ENCODE assay signal across 8 mouse cellular contexts in genomic region chr13:24830756-24831352, GRCm38 (mm10). TPM values are rescaled to one million over a fixed set of nuclear protein-coding genes. Genes with fewer than 3 reads are reported as not detected.
DNase-seq lines count a peak whose midpoint lies in the region; ATAC-seq and TF ChIP-seq lines count a peak whose summit lies in the region.

No protein-coding gene starts in this region.

- H3K36me3 ChIP-seq in thymus, adult 2 months (ENCODE audit: control insufficient read depth, insufficient read depth, low read length), result no peaks in the 10 kb centered on the region
- no peaks in the 10 kb centered on the region for H3K36me3 ChIP-seq in embryonic facial prominence, embryonic 11.5 days (replicated peaks; ENCODE audit: control insufficient read depth, insufficient read depth, low read depth, low read length)
- no peaks in the 10 kb centered on the region for H3K36me3 ChIP-seq in hindbrain, postnatal 0 days (ENCODE audit: insufficient read depth, low read length)
- peaks cover 19% of the 10 kb centered on the region for H3K36me3 ChIP-seq in midbrain, embryonic 10.5 days

- no peak for TF ChIP-seq POLR2A in thymus, adult 2 months (IDR thresholded peaks at IDR 0.05; ENCODE audit: control insufficient read depth, extremely low read depth, insufficient read depth, low read length, poor library complexity)

- 2% methylated on average over 20 of the region's 20 CpGs for WGBS in thymus, adult 2 months
- WGBS in embryonic facial prominence, embryonic 11.5 days, result 4% methylated on average over 20 of the region's 20 CpGs
- WGBS in hindbrain, postnatal 0 days, result 2% methylated on average over 20 of the region's 20 CpGs
- 6% methylated on average over 20 of the region's 20 CpGs for WGBS in midbrain, embryonic 10.5 days

- peaks cover 3% of the 10 kb centered on the region; the same call in 1 of the 2 replicates for H3K4me1 ChIP-seq in thymus, adult 2 months (replicated peaks; ENCODE audit: control insufficient read depth, insufficient read depth, low read length)
- no peaks in the 10 kb centered on the region for H3K4me1 ChIP-seq in embryonic facial prominence, embryonic 11.5 days (ENCODE audit: control insufficient read depth, insufficient read depth, low read length)
- peaks cover 5% of the 10 kb centered on the region; the same call in 1 of the 2 replicates for H3K4me1 ChIP-seq in hindbrain, postnatal 0 days (ENCODE audit: insufficient read depth, low read length)
- peaks cover 30% of the 10 kb centered on the region for H3K4me1 ChIP-seq in midbrain, embryonic 10.5 days

- DNase-seq in thymus, adult 2 months, result peak; percentile 10
- DNase-seq in thymus, adult 18-20 months, result no peak
- DNase-seq in embryonic facial prominence, embryonic 11.5 days (ENCODE audit: low spot score), result peak; percentile 22
- DNase-seq in hindbrain, postnatal 0 days (ENCODE audit: low spot score), result no peak
- peak; percentile 23 for DNase-seq in midbrain, embryonic 10.5 days (ENCODE audit: low spot score)
- DNase-seq in layer of hippocampus, adult 9-10 months (ENCODE audit: low spot score), result no peak
- no peak for DNase-seq in urinary bladder, postnatal 36 days (ENCODE audit: low spot score in 2 of 2)
- DNase-seq in frontal cortex, postnatal 14 days (ENCODE audit: low spot score in 2 of 2), result no peak

- peak overlapping the region; percentile 73 for H3K27ac ChIP-seq in thymus, adult 2 months (ENCODE audit: control insufficient read depth, insufficient read depth, low read length)
- H3K27ac ChIP-seq in embryonic facial prominence, embryonic 11.5 days (replicated peaks; ENCODE audit: low read depth, low read length), result no peak overlapping the region
- peak overlapping the region; percentile 63; the same call in 1 of the 2 replicates for H3K27ac ChIP-seq in hindbrain, postnatal 0 days
- H3K27ac ChIP-seq in midbrain, embryonic 10.5 days (replicated peaks), result peak overlapping the region; percentile 97

- peak overlapping the region; percentile 68 for H3K4me3 ChIP-seq in thymus, adult 2 months (ENCODE audit: control insufficient read depth, insufficient read depth, low read length)
- H3K4me3 ChIP-seq in embryonic facial prominence, embryonic 11.5 days (ENCODE audit: low read depth, low read length), result peak overlapping the region; percentile 93
- H3K4me3 ChIP-seq in hindbrain, postnatal 0 days (ENCODE audit: low read length), result peak overlapping the region; percentile 98
- peak overlapping the region; percentile 96 for H3K4me3 ChIP-seq in midbrain, embryonic 10.5 days

- peak overlapping the region; percentile 67 for H3K9ac ChIP-seq in embryonic facial prominence, embryonic 11.5 days (replicated peaks; ENCODE audit: low read length)
- H3K9ac ChIP-seq in hindbrain, postnatal 0 days (replicated peaks; ENCODE audit: low read length), result peak overlapping the region; percentile 90

- no peak for ATAC-seq in embryonic facial prominence, embryonic 11.5 days (replicated peaks; ENCODE audit: insufficient number of reproducible peaks, low FRiP score, low TSS enrichment, low read depth)
- no peak for ATAC-seq in hindbrain, postnatal 0 days

- no peaks in the 10 kb centered on the region for H3K27me3 ChIP-seq in thymus, adult 2 months (ENCODE audit: control insufficient read depth, insufficient read depth, low read length)
- no peaks in the 10 kb centered on the region for H3K27me3 ChIP-seq in embryonic facial prominence, embryonic 11.5 days (ENCODE audit: control insufficient read depth, insufficient read depth, low read length)
- H3K27me3 ChIP-seq in hindbrain, postnatal 0 days (ENCODE audit: insufficient read depth, low read length), result no peaks in the 10 kb centered on the region
- no peaks in the 10 kb centered on the region for H3K27me3 ChIP-seq in midbrain, embryonic 10.5 days (ENCODE audit: low read depth, poor library complexity, severe bottlenecking)

- peak overlapping the region; percentile 52 for H3K4me2 ChIP-seq in embryonic facial prominence, embryonic 11.5 days (ENCODE audit: low read depth, low read length)
- peak overlapping the region; percentile 75 for H3K4me2 ChIP-seq in hindbrain, postnatal 0 days (ENCODE audit: low read depth, low read length)

- TF ChIP-seq CTCF in thymus, adult 2 months (IDR thresholded peaks at IDR 0.05; ENCODE audit: borderline replicate concordance, control insufficient read depth, extremely low read depth, insufficient read depth, low read length, poor library complexity), result no peak
- TF ChIP-seq CTCF in hindbrain, postnatal 0 days (IDR thresholded peaks at IDR 0.05; ENCODE audit: low read depth), result no peak

- H3K9me3 ChIP-seq in embryonic facial prominence, embryonic 11.5 days (replicated peaks; ENCODE audit: control insufficient read depth, low read length), result no peaks in the 10 kb centered on the region
- H3K9me3 ChIP-seq in hindbrain, postnatal 0 days (ENCODE audit: low read length), result no peaks in the 10 kb centered on the region
- no peaks in the 10 kb centered on the region for H3K9me3 ChIP-seq in midbrain, embryonic 10.5 days (replicated peaks)

RNA-seq across cellular contexts. Expression of gene Acot13, which starts 0.5 kb away (rescaled TPM):
- polyA plus RNA-seq in thymus, adult 2 months (2012; rRNA removed), result 49.8 and 51.5 TPM in 2 replicates
- 71.0 and 72.3 TPM in 2 replicates for polyA plus RNA-seq in embryonic facial prominence, embryonic 11.5 days (2014; fragmentation: Nextera tagmentation; extraction: Ambion mirVana)
- 14.7 and 19.3 TPM in 2 replicates for total RNA-seq in hindbrain, postnatal 0 days (2014; rRNA removed)
- polyA plus RNA-seq in hindbrain, postnatal 0 days (2015; fragmentation: Nextera tagmentation; extraction: Ambion mirVana), result 69.7 and 74.2 TPM in 2 replicates
- polyA plus RNA-seq in midbrain, embryonic 10.5 days (2016; fragmentation: Nextera tagmentation; extraction: Ambion mirVana), result 56.1 and 56.7 TPM in 2 replicates

RNA-seq across cellular contexts. Expression of gene Tdp2, which starts 0.6 kb away (rescaled TPM):
- 40.3 and 42.4 TPM in 2 replicates for polyA plus RNA-seq in thymus, adult 2 months (2012; rRNA removed)
- polyA plus RNA-seq in embryonic facial prominence, embryonic 11.5 days (2014; fragmentation: Nextera tagmentation; extraction: Ambion mirVana), result 75.9 and 83.7 TPM in 2 replicates
- total RNA-seq in hindbrain, postnatal 0 days (2014; rRNA removed), result 30.0 and 30.9 TPM in 2 replicates
- 36.6 and 38.8 TPM in 2 replicates for polyA plus RNA-seq in hindbrain, postnatal 0 days (2015; fragmentation: Nextera tagmentation; extraction: Ambion mirVana)
- 72.0 and 78.6 TPM in 2 replicates for polyA plus RNA-seq in midbrain, embryonic 10.5 days (2016; fragmentation: Nextera tagmentation; extraction: Ambion mirVana)

RNA-seq across cellular contexts. Expression of gene D130043K22Rik, which starts 14.1 kb away (rescaled TPM):
- 0.12 and 0.13 TPM in 2 replicates for polyA plus RNA-seq in thymus, adult 2 months (2012; rRNA removed)
- 0.22 and 0.34 TPM in 2 replicates for polyA plus RNA-seq in embryonic facial prominence, embryonic 11.5 days (2014; fragmentation: Nextera tagmentation; extraction: Ambion mirVana)
- total RNA-seq in hindbrain, postnatal 0 days (2014; rRNA removed), result 11.3 and 13.0 TPM in 2 replicates
- polyA plus RNA-seq in hindbrain, postnatal 0 days (2015; fragmentation: Nextera tagmentation; extraction: Ambion mirVana), result 6.1 TPM in 2 replicates
- 0.48 and 0.92 TPM in 2 replicates for polyA plus RNA-seq in midbrain, embryonic 10.5 days (2016; fragmentation: Nextera tagmentation; extraction: Ambion mirVana)

RNA-seq across cellular contexts. Expression of gene BC005537, which starts 29.4 kb away (rescaled TPM):
- 48.8 and 53.7 TPM in 2 replicates for polyA plus RNA-seq in thymus, adult 2 months (2012; rRNA removed)
- polyA plus RNA-seq in embryonic facial prominence, embryonic 11.5 days (2014; fragmentation: Nextera tagmentation; extraction: Ambion mirVana), result 21.0 and 21.2 TPM in 2 replicates
- total RNA-seq in hindbrain, postnatal 0 days (2014; rRNA removed), result 39.2 and 40.8 TPM in 2 replicates
- 16.4 and 18.1 TPM in 2 replicates for polyA plus RNA-seq in hindbrain, postnatal 0 days (2015; fragmentation: Nextera tagmentation; extraction: Ambion mirVana)
- polyA plus RNA-seq in midbrain, embryonic 10.5 days (2016; fragmentation: Nextera tagmentation; extraction: Ambion mirVana), result 8.3 and 10.4 TPM in 2 replicates

Comparison
In these comparisons a context has a peak if more than half of its experiments do, and no peak if none do; other contexts are left out.
1. DNase-seq: peak in thymus, adult 2 months (single experiment), embryonic facial prominence, embryonic 11.5 days (single experiment) and midbrain, embryonic 10.5 days (single experiment); none in thymus, adult 18-20 months (0 of 2), hindbrain, postnatal 0 days (single experiment), layer of hippocampus, adult 9-10 months (single experiment), urinary bladder, postnatal 36 days (0 of 2) and frontal cortex, postnatal 14 days (0 of 2).
2. Peak in every context shown above with its lines, with median percentiles within 50 percentile points of each other: H3K4me3 ChIP-seq.